Mouse (Mus musculus) neural tube, embryonic 14.5 days (tissue): ENCODE data around the gene Lrwd1. TPM values are rescaled to one million over a fixed set of nuclear protein-coding genes. Genes with fewer than 3 reads are reported as not detected.
"Not testable (repeated sequence)": the region's sequence is repeated elsewhere in the genome, so short reads cannot be mapped to it uniquely, and the experiment has no call there.

ENCODE experiments used
- ATAC-seq: fragments of 200-750 bp; cut with Nextera tagmentation; 2 replicates; pipeline ENCODE4 v1.8.0; 2017; ENCODE audit warnings: low read depth, mild to moderate bottlenecking, moderate TSS enrichment, moderate library complexity
- H3K27ac ChIP-seq: fragments of 300-500 bp; sonication (generic); 2 replicates; pipeline ENCODE4 v1.5.1; 2014; ENCODE audit warnings: low read depth, mild to moderate bottlenecking, control low read depth, low read length, moderate library complexity, mixed read lengths
- H3K27me3 ChIP-seq: fragments of 300-500 bp; sonication (generic); 2 replicates; pipeline ENCODE4 v1.6.1; 2014; ENCODE audit warnings: low read length; ENCODE audit not compliant: control insufficient read depth, insufficient read depth
- H3K36me3 ChIP-seq: fragments of 300-500 bp; sonication (generic); 2 replicates; pipeline ENCODE4 v1.6.1; 2014; ENCODE audit warnings: low read length, mixed read lengths; ENCODE audit not compliant: control insufficient read depth, insufficient read depth
- H3K4me1 ChIP-seq: fragments of 300-500 bp; sonication (generic); 2 replicates; pipeline ENCODE4 v1.6.1; 2014; ENCODE audit warnings: low read length; ENCODE audit not compliant: control insufficient read depth, insufficient read depth
- H3K4me2 ChIP-seq: fragments of 300-500 bp; sonication (generic); 2 replicates; pipeline ENCODE4 v1.6.1; 2014; ENCODE audit warnings: mild to moderate bottlenecking, low read depth, low read length, control low read depth
- H3K4me3 ChIP-seq: fragments of 300-500 bp; sonication (generic); 2 replicates; pipeline ENCODE4 v1.5.1; 2014; ENCODE audit warnings: low read depth, low read length, control low read depth, mixed read lengths
- H3K9ac ChIP-seq: fragments of 300-500 bp; sonication (generic); replicated peaks from 2 replicates; pipeline ENCODE4 v1.6.1; 2014; ENCODE audit warnings: low read depth, mild to moderate bottlenecking, control low read depth, low read length, mixed read lengths
- H3K9me3 ChIP-seq: fragments of 300-500 bp; sonication (generic); 2 replicates; pipeline ENCODE4 v1.6.1; 2016; ENCODE audit warnings: low read length; ENCODE audit not compliant: control insufficient read depth
- WGBS: fragments of 180-500 bp; shearing (Covaris S2); extraction: QIAGEN DNeasy Blood & Tissue Kit; methylation state at CpG from one replicate; pipeline ENCODE4 v1.1.7; 2014; 5-methylcytosine and 5-hydroxymethylcytosine counted together
- polyA plus RNA-seq: library from polyadenylated mRNA; unstranded; fragments of >200 nt; fragmentation: Nextera tagmentation; extraction: Ambion mirVana; gene quantifications from 2 replicates; pipeline ENCODE4 v1.2.1, GENCODE M21; 2014

Gene Lrwd1
- polyA plus RNA-seq, 1 experiment from 2014 or later, result 17.5 TPM

DNA sequence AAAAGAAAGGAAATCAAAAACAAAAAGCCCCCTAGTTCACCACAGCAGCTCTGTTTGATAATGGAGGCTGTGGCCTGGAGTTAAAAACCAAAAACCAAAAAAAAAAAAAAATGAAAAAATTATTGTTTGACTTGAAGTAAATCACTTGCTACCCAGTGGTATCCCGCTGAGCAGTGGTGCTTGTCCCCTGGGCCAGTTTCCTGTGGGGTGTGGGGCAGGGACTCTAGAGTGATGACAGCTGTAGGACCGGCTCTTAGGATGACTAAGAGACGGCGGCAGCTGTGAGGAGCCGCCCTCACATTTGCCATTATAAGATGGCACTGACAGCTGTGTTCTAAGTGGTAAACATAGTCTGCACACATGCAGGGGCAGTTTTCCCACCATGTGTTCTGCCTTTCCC, 19.5 kb upstream of the Lrwd1 start:
- Histone ChIP-seq H3K27ac (no peak overlapping the region), H3K9ac (no peak overlapping the region), H3K4me2 (no peak overlapping the region), H3K27me3 (no peaks in the 10 kb centered on the region), H3K9me3 (no peaks in the 10 kb centered on the region), H3K4me3 (no peak overlapping the region), H3K36me3 (peaks cover under 1% of the 10 kb centered on the region; the same call in 1 of the 2 replicates), H3K4me1 (no peaks in the 10 kb centered on the region)
- no peak for ATAC-seq
- 78% methylated on average over 5 of the region's 5 CpGs for WGBS

- Histone ChIP-seq H3K9me3 (no peaks in the 10 kb centered on the region), H3K4me3 (no peak overlapping the region), H3K4me1 (no peaks in the 10 kb centered on the region), H3K4me2 (no peak overlapping the region), H3K27me3 (no peaks in the 10 kb centered on the region), H3K27ac (no peak overlapping the region), H3K36me3 (no peaks in the 10 kb centered on the region), H3K9ac (no peak overlapping the region)
- ATAC-seq, result no peak
- WGBS, result 85% methylated on average over 8 of the region's 8 CpGs
Measured at GRCm38 (mm10) chr5:136152365-136152764, 16.5 kb upstream of the Lrwd1 start.

GRCm38 (mm10) chr5:136149134-136149576, 13.3 kb upstream of the Lrwd1 start:
- not testable (repeated sequence) for H3K4me3 ChIP-seq, H3K9me3 ChIP-seq, H3K4me1 ChIP-seq, H3K27me3 ChIP-seq, ATAC-seq, H3K9ac ChIP-seq, H3K27ac ChIP-seq, H3K4me2 ChIP-seq, H3K36me3 ChIP-seq
- WGBS, result 75% methylated on average over 5 of the region's 5 CpGs

- Histone ChIP-seq H3K4me3 (no peak overlapping the region), H3K27ac (no peak overlapping the region), H3K9ac (no peak overlapping the region), H3K4me2 (no peak overlapping the region), H3K4me1 (no peaks in the 10 kb centered on the region), H3K9me3 (no peaks in the 10 kb centered on the region), H3K36me3 (no peaks in the 10 kb centered on the region), H3K27me3 (no peaks in the 10 kb centered on the region)
- WGBS, result 76% methylated on average over 8 of the region's 8 CpGs
- no peak for ATAC-seq
Measured at GRCm38 (mm10) chr5:136147704-136148103, 11.8 kb upstream of the Lrwd1 start.

GRCm38 (mm10) chr5:136146936-136147335, 11.1 kb upstream of the Lrwd1 start:
- H3K9me3 ChIP-seq, result no peaks in the 10 kb centered on the region
- no peak overlapping the region for H3K4me3 ChIP-seq
- H3K4me2 ChIP-seq, result no peak overlapping the region
- WGBS, result 91% methylated on average over 1 of the region's 1 CpGs
- H3K4me1 ChIP-seq, result no peaks in the 10 kb centered on the region
- H3K27ac ChIP-seq, result no peak overlapping the region
- H3K27me3 ChIP-seq, result no peaks in the 10 kb centered on the region
- no peak for ATAC-seq
- no peaks in the 10 kb centered on the region for H3K36me3 ChIP-seq
- no peak overlapping the region for H3K9ac ChIP-seq

- WGBS, result 65% methylated on average over 12 of the region's 12 CpGs
- Histone ChIP-seq H3K4me1 (no peaks in the 10 kb centered on the region), H3K9me3 (no peaks in the 10 kb centered on the region), H3K9ac (no peak overlapping the region), H3K27me3 (no peaks in the 10 kb centered on the region), H3K27ac (no peak overlapping the region), H3K4me2 (no peak overlapping the region), H3K36me3 (peaks cover 14% of the 10 kb centered on the region; the same call in 1 of the 2 replicates), H3K4me3 (no peak overlapping the region)
- ATAC-seq, result no peak
Measured at GRCm38 (mm10) chr5:136144606-136145430, 8.9 kb upstream of the Lrwd1 start.

GRCm38 (mm10) chr5:136143161-136143755, 7.4 kb upstream of the Lrwd1 start:
- ATAC-seq, result no peak
- Histone ChIP-seq H3K27ac (no peak overlapping the region), H3K9me3 (no peaks in the 10 kb centered on the region), H3K36me3 (peaks cover 20% of the 10 kb centered on the region; the same call in 1 of the 2 replicates), H3K4me1 (no peaks in the 10 kb centered on the region), H3K27me3 (no peaks in the 10 kb centered on the region), H3K9ac (no peak overlapping the region), H3K4me3 (no peak overlapping the region), H3K4me2 (no peak overlapping the region)
- 92% methylated on average over 6 of the region's 6 CpGs for WGBS

GRCm38 (mm10) chr5:136142746-136143145, 6.9 kb upstream of the Lrwd1 start:
- Histone ChIP-seq H3K9me3 (no peaks in the 10 kb centered on the region), H3K27ac (no peak overlapping the region), H3K4me2 (no peak overlapping the region), H3K27me3 (no peaks in the 10 kb centered on the region), H3K4me3 (no peak overlapping the region), H3K9ac (no peak overlapping the region), H3K4me1 (no peaks in the 10 kb centered on the region), H3K36me3 (peaks cover 20% of the 10 kb centered on the region; the same call in 1 of the 2 replicates)
- ATAC-seq, result no peak
- WGBS, result 87% methylated on average over 5 of the region's 5 CpGs

DNA sequence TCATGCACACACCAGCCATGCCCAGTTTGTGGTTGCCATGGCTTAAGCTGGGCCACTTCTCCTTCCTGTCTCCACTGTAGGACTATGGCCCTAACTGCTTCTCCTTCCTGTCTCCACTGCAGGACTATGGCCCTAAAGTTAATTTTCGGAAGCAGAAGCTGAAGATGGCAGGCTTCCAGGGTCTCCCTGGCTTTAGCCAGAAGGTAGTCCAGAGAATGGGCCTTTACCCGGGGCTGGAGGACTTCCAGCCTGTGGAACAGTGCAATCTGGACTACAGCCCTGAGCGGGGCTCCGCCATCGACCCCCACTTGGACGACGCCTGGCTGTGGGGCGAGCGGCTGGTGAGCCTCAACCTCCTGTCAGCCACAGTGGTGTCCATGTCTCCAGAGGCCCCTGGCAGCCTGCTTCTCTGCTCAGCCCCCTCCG, 4.2 kb upstream of the Lrwd1 start:
- WGBS, result 98% methylated on average over 10 of the region's 10 CpGs
- Histone ChIP-seq H3K4me2 (no peak overlapping the region), H3K9me3 (no peaks in the 10 kb centered on the region), H3K27me3 (no peaks in the 10 kb centered on the region), H3K9ac (no peak overlapping the region), H3K27ac (no peak overlapping the region), H3K36me3 (peaks cover 20% of the 10 kb centered on the region; the same call in 1 of the 2 replicates), H3K4me3 (no peak overlapping the region), H3K4me1 (peaks cover 7% of the 10 kb centered on the region)
- ATAC-seq, result no peak
